Mouse (Mus musculus) brain, embryonic 14.5 days (tissue): ENCODE measurements at regions not wholly inside any gene's neighbourhood (a gene's known extent, or its start where the extent isn't known, plus 50 kb on each side); places are given as distances from the start of the nearest gene placed in this dataset.

ENCODE experiments used
- CTCF ChIP-seq: fragments of 200-500 bp; IDR thresholded peaks from 2 replicates; pipeline ENCODE4 v1.5.1; 2012; ENCODE audit warnings: inconsistent platforms, mild to moderate bottlenecking, moderate library complexity, borderline replicate concordance; ENCODE audit not compliant: insufficient read depth, insufficient read length; ENCODE audit errors: extremely low read depth
- POLR2A ChIP-seq: fragments of 200-500 bp; IDR thresholded peaks from 2 replicates; pipeline ENCODE4 v1.6.1; 2012; ENCODE audit warnings: mild to moderate bottlenecking, inconsistent platforms, borderline replicate concordance; ENCODE audit not compliant: poor library complexity, insufficient read depth, insufficient read length, severe bottlenecking; ENCODE audit errors: extremely low read depth

DNA sequence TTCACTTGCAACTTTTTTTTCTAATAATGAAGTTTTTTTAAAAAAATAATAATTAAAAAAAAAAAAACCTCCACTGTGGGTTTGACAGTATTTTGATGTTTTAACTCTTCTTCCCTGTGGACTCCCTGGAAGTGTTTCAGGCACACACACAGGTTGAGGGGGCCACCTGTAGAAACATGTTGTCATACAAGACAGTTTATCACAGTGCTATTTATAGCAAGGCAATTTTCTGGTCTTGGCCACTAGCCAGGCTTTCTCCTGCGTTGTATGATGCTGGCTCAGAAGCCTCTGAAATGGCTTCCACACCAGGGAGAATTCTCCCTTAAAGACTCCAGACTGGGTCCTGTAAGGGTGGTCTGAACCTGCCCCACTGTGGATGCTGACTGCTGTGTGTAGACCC lies 59.9 kb upstream of the Serbp1 start:
- no peak for TF ChIP-seq POLR2A
- no peak for TF ChIP-seq CTCF
